Mouse (Mus musculus): ENCODE data around the gene Lrrtm4. TPM values are rescaled to one million over a fixed set of nuclear protein-coding genes. Genes with fewer than 3 reads are reported as not detected.

The Lrrtm4 gene
- total RNA-seq, 2 experiments from 2014 or later, result not detected

DNA sequence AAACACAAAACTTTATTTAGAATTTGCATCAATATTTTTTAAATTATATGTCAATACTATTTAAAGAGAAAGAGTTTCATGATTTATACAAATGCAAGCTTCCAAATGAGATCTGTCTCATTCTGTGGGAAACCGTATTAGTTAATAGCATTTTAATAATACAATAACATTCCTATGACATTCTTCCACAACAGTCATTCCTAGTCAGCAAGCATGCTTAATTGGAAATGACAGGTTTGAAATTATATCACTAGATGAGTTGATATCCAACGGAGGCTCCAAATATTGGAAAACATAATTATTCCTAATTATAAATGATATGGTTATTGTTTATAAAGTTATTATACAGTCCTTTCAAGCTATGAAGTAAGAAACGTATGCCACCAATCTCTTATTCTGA, 714.7 kb downstream of the Lrrtm4 start:
- DNase-seq, result no peak

DNA sequence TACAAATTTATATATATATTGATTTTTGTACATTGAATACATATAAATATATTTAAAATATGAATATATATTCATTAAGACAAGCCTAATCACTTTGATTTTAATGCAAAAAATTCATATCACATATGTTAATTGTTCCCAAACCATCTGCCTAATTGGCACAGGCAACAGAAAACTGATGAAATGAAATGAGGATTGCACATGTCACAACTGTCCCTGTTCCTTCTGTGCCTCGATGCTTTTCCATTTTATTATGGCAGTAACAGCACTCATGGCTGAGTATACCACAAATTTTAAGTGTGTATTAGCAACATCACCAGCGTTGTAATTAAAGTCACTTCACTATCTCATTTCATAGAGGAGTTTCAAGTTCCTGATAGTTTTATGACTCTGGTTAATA, 732.1 kb downstream of the Lrrtm4 start:
- DNase-seq, result no peak

DNA sequence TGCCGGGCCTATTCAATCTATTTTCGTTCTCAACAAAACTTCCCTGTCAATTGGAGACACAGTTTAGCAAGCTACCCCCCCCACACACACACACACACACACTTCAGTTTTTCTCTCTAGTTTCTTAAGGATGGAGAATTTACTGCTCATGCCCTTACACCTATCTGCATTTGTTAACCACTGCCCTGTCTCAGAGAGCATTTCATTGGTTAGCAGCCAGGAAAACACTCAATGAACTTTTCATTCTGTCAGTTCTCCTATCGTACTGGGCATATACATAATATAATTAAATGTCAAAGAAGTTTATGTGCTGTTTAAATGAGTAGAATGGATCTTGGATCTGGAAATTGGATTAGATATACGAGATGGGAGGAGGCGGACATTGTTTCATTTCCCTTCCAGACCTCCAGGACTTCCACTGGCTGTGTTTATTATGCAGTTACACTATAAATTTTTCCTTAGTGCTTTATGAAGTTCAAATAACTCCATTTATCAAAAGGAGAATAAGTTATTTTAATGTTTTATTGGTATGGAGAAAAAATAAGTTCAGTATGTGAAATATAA, 742.0 kb downstream of the Lrrtm4 start:
- no peak for DNase-seq

GRCm38 (mm10) chr6:80786282-80786681, 767.6 kb downstream of the Lrrtm4 start:
- DNase-seq, result no peak

GRCm38 (mm10) chr6:80823753-80824152, 805.1 kb downstream of the Lrrtm4 start:
- DNase-seq, result no peak

- no peak for DNase-seq
Observed at GRCm38 (mm10) chr6:80839784-80840183, 821.1 kb downstream of the Lrrtm4 start.

GRCm38 (mm10) chr6:80845294-80845693, 826.6 kb downstream of the Lrrtm4 start:
- no peak for DNase-seq

DNA sequence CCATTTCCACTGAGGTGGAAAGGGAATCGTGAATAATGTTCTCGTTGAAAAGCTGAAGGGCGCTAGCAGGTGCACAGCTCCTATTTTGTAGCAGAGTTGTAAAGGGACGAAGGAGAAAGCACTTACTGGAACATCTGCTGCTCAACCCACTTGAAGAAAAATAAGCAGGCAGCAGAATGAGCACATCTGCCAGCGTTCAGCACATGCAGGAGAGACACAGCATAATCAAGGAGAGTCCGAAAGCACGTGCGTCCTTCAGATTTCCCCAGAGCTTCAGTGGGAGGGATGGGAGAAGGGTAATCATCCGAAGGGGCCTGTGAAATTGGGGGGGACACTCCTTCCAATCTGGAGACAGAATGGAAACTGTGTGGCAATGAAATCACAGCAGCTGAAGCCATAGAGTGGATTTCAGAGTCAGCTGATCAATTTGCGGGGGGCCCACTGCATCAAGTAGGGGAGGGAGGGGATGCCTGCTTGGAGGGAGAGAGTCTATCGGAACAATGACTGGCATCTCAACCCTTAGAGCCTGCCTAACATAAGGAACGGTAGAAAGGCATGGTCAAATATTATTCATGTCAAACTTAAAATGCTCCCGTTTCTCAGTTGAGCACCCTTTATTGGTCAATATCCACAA, 838.4 kb downstream of the Lrrtm4 start:
- no peak for DNase-seq

Other genes starting within 250 kb of the Lrrtm4 start
- not detected for gene Gm20594, start 201.0 kb upstream of the Lrrtm4 start, total RNA-seq (2021)

All from gastrocnemius, postnatal 25 days (tissue).